Mouse (Mus musculus): ENCODE results near the gene Gm8300. TPM values are rescaled to one million over a fixed set of nuclear protein-coding genes. Genes with fewer than 3 reads are reported as not detected.
A peak's percentile ranks its signal among the peaks of the same experiment; 100 is the strongest.
"Not testable (repeated sequence)": the region's sequence is repeated elsewhere in the genome, so short reads cannot be mapped to it uniquely, and the experiment has no call there.

Gene Gm8300
- polyA plus RNA-seq (2012; rRNA removed): not detected in 2 replicates

DNA sequence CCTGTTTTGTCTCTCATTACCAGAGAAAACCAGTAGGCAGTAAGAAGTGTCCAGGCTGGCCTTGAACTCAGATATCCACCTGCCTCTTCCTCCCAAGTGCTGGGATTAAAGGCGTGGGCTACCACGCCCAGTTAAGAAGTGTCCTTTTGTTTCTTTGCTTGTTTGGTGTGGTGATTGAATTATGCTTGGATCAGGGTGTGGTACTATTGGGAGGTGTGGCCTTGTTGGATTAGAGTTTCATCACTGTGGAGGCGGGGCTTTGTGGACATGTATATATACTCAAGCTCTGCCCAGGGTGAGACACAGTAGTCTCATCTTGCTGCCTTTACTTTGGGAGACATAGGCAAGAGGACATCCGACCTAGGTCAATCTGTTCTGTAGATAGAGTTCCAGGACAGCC lies at the start of gene Gm8300:
Gm8300 (plus strand) TSS at position 301 of the 400 bp plus-strand sequence.
- not testable (repeated sequence) for DNase-seq (ENCODE audit: low read depth)

- TF ChIP-seq CTCF (IDR thresholded peaks at IDR 0.05; ENCODE audit: borderline replicate concordance, extremely low read depth, insufficient read depth, insufficient read length) (no peak), POLR2A (IDR thresholded peaks at IDR 0.05; ENCODE audit: borderline replicate concordance, extremely low read depth, insufficient read depth, insufficient read length, poor library complexity, severe bottlenecking) (no peak)
- no peak for DNase-seq (ENCODE audit: low read depth)
Measured at GRCm38 (mm10) chr12:87464678-87465297, 49.3 kb upstream of the Gm8300 start.

- TF ChIP-seq POLR2A (IDR thresholded peaks at IDR 0.05; ENCODE audit: borderline replicate concordance, extremely low read depth, insufficient read depth, insufficient read length, poor library complexity, severe bottlenecking): no peak
- no peak for TF ChIP-seq CTCF (IDR thresholded peaks at IDR 0.05; ENCODE audit: borderline replicate concordance, extremely low read depth, insufficient read depth, insufficient read length)
- peak; percentile 3 for DNase-seq (ENCODE audit: low read depth)
Measured at GRCm38 (mm10) chr12:87470263-87471136, 43.6 kb upstream of the Gm8300 start.

- no peak for DNase-seq (ENCODE audit: low read depth)
- TF ChIP-seq CTCF (IDR thresholded peaks at IDR 0.05; ENCODE audit: borderline replicate concordance, extremely low read depth, insufficient read depth, insufficient read length) (no peak), POLR2A (IDR thresholded peaks at IDR 0.05; ENCODE audit: borderline replicate concordance, extremely low read depth, insufficient read depth, insufficient read length, poor library complexity, severe bottlenecking) (no peak)
Measured at GRCm38 (mm10) chr12:87471421-87471963, 42.6 kb upstream of the Gm8300 start.

GRCm38 (mm10) chr12:87471964-87472786 lies 41.9 kb upstream of the Gm8300 start, which contains the start of gene Snw1:
Snw1 (minus strand) TSS chr12:87472274.
- TF ChIP-seq CTCF (IDR thresholded peaks at IDR 0.05; ENCODE audit: borderline replicate concordance, extremely low read depth, insufficient read depth, insufficient read length) (no peak), POLR2A (IDR thresholded peaks at IDR 0.05; ENCODE audit: borderline replicate concordance, extremely low read depth, insufficient read depth, insufficient read length, poor library complexity, severe bottlenecking) (peak; percentile 79; the same call in 1 of the 2 replicates)
- DNase-seq (ENCODE audit: low read depth): peak; percentile 98

DNA sequence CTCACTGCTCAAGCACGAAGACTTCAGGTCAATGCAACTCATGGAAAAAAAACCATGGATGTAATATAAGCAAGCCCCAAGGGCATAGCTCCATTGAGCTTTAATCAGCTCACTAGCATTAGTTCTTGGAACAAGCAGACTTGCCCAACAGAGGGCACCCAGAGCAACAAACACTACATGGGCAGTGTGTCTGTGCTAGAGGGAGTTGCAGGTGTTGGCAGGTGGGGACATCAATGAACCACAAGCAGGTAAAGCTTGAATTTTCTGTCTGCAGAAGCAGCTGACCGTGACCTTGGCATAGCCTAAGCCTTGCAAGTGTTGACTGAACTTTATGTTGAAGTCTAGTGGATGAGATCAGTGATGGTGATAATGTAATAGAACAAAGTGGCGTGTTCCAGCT lies 39.4 kb upstream of the Gm8300 start:
- no peak for DNase-seq (ENCODE audit: low read depth)
- no peak for TF ChIP-seq POLR2A (IDR thresholded peaks at IDR 0.05; ENCODE audit: borderline replicate concordance, extremely low read depth, insufficient read depth, insufficient read length, poor library complexity, severe bottlenecking)

DNA sequence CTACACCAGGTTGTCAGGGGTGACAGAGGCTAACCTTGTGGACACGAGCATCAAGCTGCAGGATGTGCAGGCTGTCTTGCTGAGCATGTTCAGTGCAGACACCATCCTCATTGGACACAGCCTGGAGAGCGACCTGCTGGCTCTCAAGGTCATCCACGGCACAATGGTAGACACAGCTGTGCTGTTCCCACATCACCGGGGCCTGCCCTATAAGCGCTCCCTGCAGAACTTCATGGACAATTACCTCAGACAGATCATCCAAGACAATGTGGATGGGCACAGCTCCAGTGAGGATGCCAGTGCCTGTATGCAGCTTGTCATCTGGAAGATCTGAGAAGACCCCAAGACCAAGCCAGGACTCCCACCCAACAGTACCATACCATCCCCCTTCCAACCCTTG lies 31.6 kb upstream of the Gm8300 start:
- DNase-seq (ENCODE audit: low read depth): not testable (repeated sequence)

DNA sequence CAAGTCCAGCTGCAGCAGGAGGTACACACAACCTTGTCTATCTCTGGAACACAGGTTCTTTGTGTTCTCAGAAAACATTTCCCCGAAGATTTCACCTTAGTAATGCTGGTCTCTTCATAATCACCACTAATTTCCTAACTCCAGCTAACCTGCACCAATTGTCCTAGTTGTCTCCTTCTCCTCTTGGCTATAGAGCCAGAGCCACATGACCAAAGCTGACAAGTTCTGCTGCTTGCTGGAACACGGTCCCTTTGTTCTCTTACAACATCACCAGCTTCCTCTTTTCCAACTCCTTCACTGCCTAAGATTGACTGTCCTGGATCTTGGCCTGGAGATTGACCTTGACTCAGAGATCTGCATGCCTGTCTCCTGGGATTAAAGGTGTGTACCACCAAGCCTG lies 25.4 kb upstream of the Gm8300 start:
- not testable (repeated sequence) for DNase-seq (ENCODE audit: low read depth)

DNA sequence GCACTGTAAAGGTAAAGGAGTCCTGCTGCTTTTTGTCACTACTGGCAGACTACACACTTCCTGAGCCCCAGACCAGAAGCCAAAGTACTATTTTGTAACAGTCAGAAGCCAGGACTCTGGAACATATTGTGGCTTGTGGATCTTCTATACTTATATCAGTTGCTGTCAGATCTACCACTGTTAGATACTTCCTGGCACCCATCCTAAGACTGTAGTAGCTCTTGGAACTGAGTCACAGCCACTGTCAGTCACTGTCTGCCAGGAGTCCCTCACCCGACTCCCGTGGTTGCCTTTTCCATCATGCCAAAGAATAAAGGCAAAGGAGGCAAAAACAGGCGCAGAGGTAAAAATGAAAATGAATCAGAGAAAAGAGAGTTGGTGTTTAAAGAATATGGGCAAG lies 19.7 kb upstream of the Gm8300 start, which contains the start of gene Gm5788:
Gm5788 (plus strand) TSS at position 301 of the 400 bp plus-strand sequence.
- not testable (repeated sequence) for DNase-seq (ENCODE audit: low read depth)

- DNase-seq (ENCODE audit: low read depth): not testable (repeated sequence)
Measured at GRCm38 (mm10) chr12:87519616-87520015, 5.5 kb downstream of the Gm8300 start.

DNA sequence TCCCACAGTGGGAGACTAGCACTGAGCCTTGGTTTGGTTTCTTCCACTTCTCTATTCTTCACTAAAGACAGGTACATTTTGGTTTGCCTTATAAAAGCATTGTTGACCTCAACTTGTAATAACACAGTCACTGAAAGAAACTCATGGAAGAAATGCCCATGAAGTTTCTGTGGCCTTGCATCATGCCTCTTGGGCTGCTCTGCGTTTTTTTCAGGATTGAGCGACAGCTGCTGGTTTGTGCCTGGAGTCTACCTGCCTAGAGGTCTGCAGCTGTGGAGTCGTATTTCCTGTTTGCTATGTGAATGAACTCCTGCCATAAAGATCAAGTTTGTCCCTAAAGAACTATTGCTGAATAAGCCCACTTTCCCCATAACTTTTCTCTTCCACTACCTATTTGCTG lies 29.8 kb downstream of the Gm8300 start:
- no peak for TF ChIP-seq CTCF (IDR thresholded peaks at IDR 0.05; ENCODE audit: borderline replicate concordance, extremely low read depth, insufficient read depth, insufficient read length)
- no peak for TF ChIP-seq POLR2A (IDR thresholded peaks at IDR 0.05; ENCODE audit: borderline replicate concordance, extremely low read depth, insufficient read depth, insufficient read length, poor library complexity, severe bottlenecking)
- no peak for DNase-seq (ENCODE audit: low read depth)

DNA sequence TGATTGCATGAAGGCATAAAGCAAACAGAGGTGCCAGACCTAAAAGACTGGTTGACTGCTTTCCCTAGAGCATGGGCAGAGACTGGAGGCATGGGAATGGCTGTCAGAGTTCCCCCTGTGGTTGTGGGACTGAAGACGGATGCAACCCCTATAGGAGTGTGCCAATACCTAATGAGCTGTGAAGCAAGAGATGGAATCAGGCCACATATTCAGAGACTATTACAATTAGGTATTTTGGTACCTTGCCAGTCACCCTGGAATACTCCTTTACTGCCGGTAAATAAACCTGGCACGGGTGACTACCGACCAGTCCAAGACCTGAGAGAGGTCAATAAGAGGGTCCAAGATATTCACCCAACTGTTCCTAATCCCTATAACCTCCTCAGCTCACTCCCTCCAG lies 36.5 kb downstream of the Gm8300 start:
- DNase-seq (ENCODE audit: low read depth): peak; percentile 58

Other genes starting within 250 kb of the Gm8300 start
- 64.5 and 72.3 TPM in 2 replicates for gene Vipas39, start 248.1 kb upstream of the Gm8300 start, polyA plus RNA-seq (2012; rRNA removed)
- 151 and 160 TPM in 2 replicates for gene Ahsa1, start 247.8 kb upstream of the Gm8300 start, polyA plus RNA-seq (2012; rRNA removed)
- gene Ism2, start 214.6 kb upstream of the Gm8300 start, polyA plus RNA-seq (2012; rRNA removed): 0.96 and 1.4 TPM in 2 replicates
- gene Sptlc2, start 126.0 kb upstream of the Gm8300 start, polyA plus RNA-seq (2012; rRNA removed): 24.6 and 31.0 TPM in 2 replicates
- 65.2 and 89.2 TPM in 2 replicates for gene Slirp, start 70.4 kb upstream of the Gm8300 start, polyA plus RNA-seq (2012; rRNA removed)
- 30.0 and 32.2 TPM in 2 replicates for gene Alkbh1, start 70.3 kb upstream of the Gm8300 start, polyA plus RNA-seq (2012; rRNA removed)
- 41.8 and 45.4 TPM in 2 replicates for gene Snw1, start 42.0 kb upstream of the Gm8300 start, polyA plus RNA-seq (2012; rRNA removed)
- gene Gm5788, start 19.6 kb upstream of the Gm8300 start, polyA plus RNA-seq (2012; rRNA removed): not detected in 2 replicates
- gene Oog1, start 88.4 kb downstream of the Gm8300 start, polyA plus RNA-seq (2012; rRNA removed): not detected in 2 replicates
- not detected in 2 replicates for gene Gm4027, start 104.6 kb downstream of the Gm8300 start, polyA plus RNA-seq (2012; rRNA removed)
- not detected in 2 replicates for gene Gm16381, start 130.3 kb downstream of the Gm8300 start, polyA plus RNA-seq (2012; rRNA removed)

All from brain, embryonic 14.5 days (tissue).